Mouse (Mus musculus) heart, embryonic 14.5 days (tissue): Measurements from ENCODE around the gene Ccnd3. TPM values are rescaled to one million over a fixed set of nuclear protein-coding genes. Genes with fewer than 3 reads are reported as not detected.

ENCODE experiments used
- ATAC-seq: fragments of 200-750 bp; cut with Nextera tagmentation; 2 replicates; pipeline ENCODE4 v1.8.0; 2017; ENCODE audit warnings: low read depth, moderate TSS enrichment; ENCODE audit not compliant: insufficient number of reproducible peaks, insufficient read depth, low FRiP score
- H3K27ac ChIP-seq, 2 experiments: fragments of 200-500 bp in 1 of 2; fragments of 300-500 bp in 1 of 2; sonication (generic) in 1 of 2; replicated peaks in 1 of 2; 2 replicates each; pipeline ENCODE4 v1.5.1; 2012 to 2014; ENCODE audit warnings: low read depth in 2 of 2, low read length in 2 of 2, control low read depth in 1 of 2, mild to moderate bottlenecking in 1 of 2, mixed read lengths in 1 of 2; ENCODE audit not compliant: control insufficient read depth in 1 of 2, insufficient read depth in 1 of 2
- H3K27me3 ChIP-seq: fragments of 300-500 bp; sonication (generic); 2 replicates; pipeline ENCODE4 v1.6.1; 2014; ENCODE audit warnings: mild to moderate bottlenecking, low read length, control low read depth; ENCODE audit not compliant: control insufficient read depth, insufficient read depth
- H3K36me3 ChIP-seq: fragments of 300-500 bp; sonication (generic); 2 replicates; pipeline ENCODE4 v1.6.1; 2014; ENCODE audit warnings: mild to moderate bottlenecking, control low read depth, low read length, mixed read lengths; ENCODE audit not compliant: control insufficient read depth, insufficient read depth
- H3K4me1 ChIP-seq, 2 experiments: fragments of 200-500 bp in 1 of 2; fragments of 300-500 bp in 1 of 2; sonication (generic) in 1 of 2; 2 replicates each; pipeline ENCODE4 v1.6.1; 2012 to 2014; ENCODE audit warnings: low read length in 2 of 2, control low read depth in 1 of 2, mixed read lengths in 1 of 2; ENCODE audit not compliant: control insufficient read depth in 2 of 2, insufficient read depth in 2 of 2
- H3K4me2 ChIP-seq: fragments of 300-500 bp; sonication (generic); 2 replicates; pipeline ENCODE4 v1.6.1; 2014; ENCODE audit warnings: mild to moderate bottlenecking, low read length
- H3K4me3 ChIP-seq, 2 experiments: fragments of 200-500 bp in 1 of 2; fragments of 300-500 bp in 1 of 2; sonication (generic) in 1 of 2; 2 replicates each; pipeline ENCODE4 v1.5.1; 2012 to 2014; ENCODE audit warnings: low read length in 2 of 2, mild to moderate bottlenecking in 2 of 2, control low read depth in 1 of 2, low read depth in 1 of 2, moderate library complexity in 1 of 2; ENCODE audit not compliant: control insufficient read depth in 1 of 2, insufficient read depth in 1 of 2
- H3K9ac ChIP-seq: fragments of 300-500 bp; sonication (generic); 2 replicates; pipeline ENCODE4 v1.6.1; 2014; ENCODE audit warnings: mild to moderate bottlenecking, low read length
- H3K9me3 ChIP-seq: fragments of 300-500 bp; sonication (generic); 2 replicates; pipeline ENCODE4 v1.6.1; 2016; ENCODE audit warnings: low read length, control low read depth; ENCODE audit not compliant: control insufficient read depth
- WGBS: fragments of 180-500 bp; shearing (Covaris S2); extraction: QIAGEN DNeasy Blood & Tissue Kit; methylation state at CpG from one replicate; pipeline ENCODE4 v1.1.7; 2014; 5-methylcytosine and 5-hydroxymethylcytosine counted together
- polyA plus RNA-seq: library from polyadenylated mRNA; unstranded; fragments of >200 nt; fragmentation: Nextera tagmentation; extraction: Ambion mirVana; gene quantifications from 2 replicates; pipeline ENCODE4 v1.2.1, GENCODE M21; 2014

The Ccnd3 gene
- 466 and 469 TPM in 2 replicates for polyA plus RNA-seq

- peak; percentile 7; the same call in 1 of the 2 replicates for ATAC-seq
- WGBS, result 1% methylated on average over 22 of the region's 22 CpGs
- H3K4me1 ChIP-seq, result peaks cover 27 to 39% of the 10 kb centered on the region in 2 experiments
- H3K4me2 ChIP-seq, result peak within 1 kb of the TSS; percentile 89
- no peaks in the 10 kb centered on the region for H3K9me3 ChIP-seq
- peaks cover 12% of the 10 kb centered on the region for H3K36me3 ChIP-seq
- peak within 1 kb of the TSS; percentile 4 to 53; a peak in 3 of 4 replicates for H3K27ac ChIP-seq
- no peaks in the 10 kb centered on the region for H3K27me3 ChIP-seq
- peak within 1 kb of the TSS; percentile 43 to 53 for H3K4me3 ChIP-seq
- H3K9ac ChIP-seq, result peak within 1 kb of the TSS; percentile 81
Measured at GRCm38 (mm10) chr17:47504941-47505346, at the start of gene Ccnd3. Gene Ccnd3 (plus strand): TSS chr17:47505051.

- H3K36me3 ChIP-seq, result no peaks in the 10 kb centered on the region
- H3K9ac ChIP-seq, result no peak overlapping the region
- H3K27me3 ChIP-seq, result no peaks in the 10 kb centered on the region
- no peak overlapping the region for H3K4me2 ChIP-seq
- H3K27ac ChIP-seq, result no peak overlapping the region
- WGBS, result 68% methylated on average over 13 of the region's 13 CpGs
- no peak for ATAC-seq
- H3K4me3 ChIP-seq, result no peak overlapping the region
- no peaks in the 10 kb centered on the region for H3K9me3 ChIP-seq
- peaks cover 34 to 50% of the 10 kb centered on the region in 2 experiments for H3K4me1 ChIP-seq
Measured at GRCm38 (mm10) chr17:47458310-47458709, 46.5 kb upstream of the Ccnd3 start.

GRCm38 (mm10) chr17:47458936-47459335 is 45.9 kb upstream of the Ccnd3 start:
- no peaks in the 10 kb centered on the region for H3K36me3 ChIP-seq
- H3K9me3 ChIP-seq, result no peaks in the 10 kb centered on the region
- 95% methylated on average over 2 of the region's 2 CpGs for WGBS
- no peak overlapping the region for H3K27ac ChIP-seq
- H3K4me1 ChIP-seq, result peaks cover 30 to 46% of the 10 kb centered on the region in 2 experiments
- ATAC-seq, result no peak
- H3K4me2 ChIP-seq, result no peak overlapping the region
- no peak overlapping the region for H3K9ac ChIP-seq
- H3K4me3 ChIP-seq, result no peak overlapping the region
- no peaks in the 10 kb centered on the region for H3K27me3 ChIP-seq

GRCm38 (mm10) chr17:47459341-47459919 is 45.4 kb upstream of the Ccnd3 start:
- no peaks in the 10 kb centered on the region for H3K9me3 ChIP-seq
- peaks cover 28 to 41% of the 10 kb centered on the region in 2 experiments for H3K4me1 ChIP-seq
- WGBS, result 45% methylated on average over 3 of the region's 3 CpGs
- H3K9ac ChIP-seq, result no peak overlapping the region
- no peaks in the 10 kb centered on the region for H3K36me3 ChIP-seq
- no peak for ATAC-seq
- no peaks in the 10 kb centered on the region; the same call in 1 of the 2 replicates for H3K27me3 ChIP-seq
- H3K4me2 ChIP-seq, result no peak overlapping the region
- H3K4me3 ChIP-seq, result no peak overlapping the region
- no peak overlapping the region for H3K27ac ChIP-seq

GRCm38 (mm10) chr17:47461688-47462087 is 43.2 kb upstream of the Ccnd3 start:
- Histone ChIP-seq H3K9me3 (no peaks in the 10 kb centered on the region), H3K4me2 (no peak overlapping the region), H3K4me1 (peaks cover 20 to 23% of the 10 kb centered on the region in 2 experiments), H3K27me3 (peaks cover 3% of the 10 kb centered on the region; the same call in 1 of the 2 replicates), H3K27ac (no peak overlapping the region; a peak in 1 of 4 replicates), H3K4me3 (no peak overlapping the region), H3K9ac (no peak overlapping the region), H3K36me3 (no peaks in the 10 kb centered on the region)
- WGBS, result 39% methylated on average over 3 of the region's 3 CpGs
- no peak for ATAC-seq

- no peak overlapping the region; a peak in 1 of 4 replicates for H3K27ac ChIP-seq
- H3K36me3 ChIP-seq, result no peaks in the 10 kb centered on the region
- WGBS, result 44% methylated on average over 7 of the region's 7 CpGs
- ATAC-seq, result no peak
- H3K9ac ChIP-seq, result no peak overlapping the region
- no peak overlapping the region for H3K4me3 ChIP-seq
- H3K27me3 ChIP-seq, result peaks cover 8% of the 10 kb centered on the region; the same call in 1 of the 2 replicates
- H3K4me2 ChIP-seq, result no peak overlapping the region; the same call in 1 of the 2 replicates
- no peaks in the 10 kb centered on the region for H3K9me3 ChIP-seq
- H3K4me1 ChIP-seq, result peaks cover 17 to 23% of the 10 kb centered on the region in 2 experiments
Measured at GRCm38 (mm10) chr17:47462209-47462608, 42.6 kb upstream of the Ccnd3 start.

- H3K4me2 ChIP-seq, result no peak overlapping the region
- H3K9me3 ChIP-seq, result no peaks in the 10 kb centered on the region
- H3K36me3 ChIP-seq, result no peaks in the 10 kb centered on the region
- 36% methylated on average over 9 of the region's 9 CpGs for WGBS
- peaks cover 15% of the 10 kb centered on the region; the same call in 1 of the 2 replicates for H3K27me3 ChIP-seq
- H3K4me3 ChIP-seq, result no peak overlapping the region
- peaks cover 17 to 23% of the 10 kb centered on the region in 2 experiments for H3K4me1 ChIP-seq
- ATAC-seq, result no peak
- peak overlapping the region in 1 of 2 experiments; percentile 25; a peak in 2 of 4 replicates for H3K27ac ChIP-seq
- H3K9ac ChIP-seq, result no peak overlapping the region
Measured at GRCm38 (mm10) chr17:47462728-47463388, 42.0 kb upstream of the Ccnd3 start.
